Mouse (Mus musculus): Measurements from ENCODE around the gene Xaf1.

DNA sequence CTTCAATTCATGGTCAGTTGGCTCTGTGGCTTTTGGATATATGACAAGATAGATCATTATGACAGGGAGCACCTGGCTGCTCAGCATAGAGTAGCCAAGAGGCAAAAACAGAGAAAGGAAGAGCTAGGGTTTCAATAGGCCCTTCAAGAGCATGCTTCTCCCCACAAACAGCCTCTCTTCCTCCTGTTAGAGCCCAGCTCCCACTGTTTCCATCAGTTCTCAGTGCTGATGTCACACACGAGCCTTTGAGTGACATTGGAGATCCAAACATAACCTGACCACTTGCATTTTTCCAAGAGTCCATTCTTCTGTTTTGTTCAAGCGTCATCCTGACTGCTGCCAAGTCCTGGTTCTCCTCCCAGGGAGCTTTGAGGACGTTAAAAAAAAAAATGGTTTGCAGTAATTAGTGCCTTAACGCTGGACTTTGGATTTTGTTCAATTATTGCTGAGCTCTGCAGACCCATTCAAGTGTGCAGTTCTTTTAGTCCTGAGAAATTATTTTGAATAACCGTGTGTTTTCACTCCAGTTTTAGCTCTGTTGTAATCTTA is 19.5 kb upstream of the Xaf1 start:
- TF ChIP-seq FLI1 (IDR thresholded peaks at IDR 0.05; ENCODE audit: low read length) (no peak), GATA1 (IDR thresholded peaks at IDR 0.05; ENCODE audit: borderline replicate concordance, low read length) (no peak)

Measured in megakaryocyte, embryonic 14.5 days (primary cell).